Mouse (Mus musculus): ENCODE measurements at regions not wholly inside any gene's neighbourhood (a gene's known extent, or its start where the extent isn't known, plus 50 kb on each side); places are given as distances from the start of the nearest gene placed in this dataset.

- no peak for TF ChIP-seq CTCF (IDR thresholded peaks at IDR 0.05; ENCODE audit: low read depth)
- TF ChIP-seq EP300 (optimal IDR thresholded peaks at IDR 0.05), result no peak
Measured at GRCm38 (mm10) chr11:38066091-38066490, 830.3 kb upstream of the Tenm2 start.
